Mouse (Mus musculus) megakaryocyte, adult 5-6 weeks (primary cell): ENCODE data around the gene Cactin. TPM values are rescaled to one million over a fixed set of nuclear protein-coding genes. Genes with fewer than 3 reads are reported as not detected.

Experiments used
- ATAC-seq: 2 replicates; pipeline ENCODE4 v1.8.0; 2016; ENCODE audit warnings: mild to moderate bottlenecking, inconsistent platforms; ENCODE audit not compliant: poor library complexity, severe bottlenecking
- total RNA-seq, 2 experiments: library from RNA; stranded (forward) in 1 of 2; stranded (reverse) in 1 of 2; fragments of 153-499, 151-499 nt in 1 of 2; fragments of 221-1000, 200-1000 nt in 1 of 2; gene quantifications; 2 replicates each; pipeline versions ENCODE4 v1.2.3 to v1.2.4; 2015 to 2017

The Cactin gene
- total RNA-seq, 2 experiments from 2014 or later = 4.5 to 16.2 TPM

DNA sequence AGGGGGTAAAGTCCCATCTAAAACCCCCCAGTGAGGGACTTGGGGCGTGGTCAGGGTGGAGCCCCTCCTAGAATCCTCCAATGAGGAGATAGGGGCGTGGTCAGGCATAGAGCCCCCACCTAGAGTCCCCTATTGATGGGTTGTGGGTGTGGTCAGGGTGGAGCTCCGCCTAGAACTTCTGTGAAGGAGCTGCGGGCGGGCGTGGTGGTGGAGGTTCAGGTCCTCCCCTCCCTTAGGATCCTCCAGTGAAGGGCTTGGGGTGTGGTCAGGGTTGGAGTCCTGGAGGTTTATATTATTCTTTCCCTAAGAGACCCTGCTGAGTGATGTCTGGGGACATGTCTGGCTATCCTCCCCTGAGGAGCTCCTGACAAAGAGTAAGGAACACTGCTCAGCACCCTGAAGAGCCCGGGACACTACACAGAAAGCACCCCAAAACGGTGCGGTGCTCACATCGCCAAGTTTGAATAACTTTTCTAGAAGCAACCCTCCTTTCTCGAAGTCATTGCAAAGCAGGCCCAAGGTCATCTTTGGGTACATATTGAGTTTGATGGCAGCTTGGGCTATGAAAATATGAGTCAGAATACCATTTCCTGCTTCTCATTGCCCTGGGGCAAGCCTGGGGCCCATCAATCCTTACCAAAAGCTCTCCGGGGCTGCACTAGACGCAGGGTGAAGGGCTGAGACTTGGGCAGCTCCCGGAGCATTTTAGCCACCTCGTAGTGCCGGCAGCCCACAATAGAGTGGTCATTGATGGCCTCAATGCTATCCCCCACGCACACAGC lies 19.8 kb downstream of the Cactin start:
- no peak for ATAC-seq

DNA sequence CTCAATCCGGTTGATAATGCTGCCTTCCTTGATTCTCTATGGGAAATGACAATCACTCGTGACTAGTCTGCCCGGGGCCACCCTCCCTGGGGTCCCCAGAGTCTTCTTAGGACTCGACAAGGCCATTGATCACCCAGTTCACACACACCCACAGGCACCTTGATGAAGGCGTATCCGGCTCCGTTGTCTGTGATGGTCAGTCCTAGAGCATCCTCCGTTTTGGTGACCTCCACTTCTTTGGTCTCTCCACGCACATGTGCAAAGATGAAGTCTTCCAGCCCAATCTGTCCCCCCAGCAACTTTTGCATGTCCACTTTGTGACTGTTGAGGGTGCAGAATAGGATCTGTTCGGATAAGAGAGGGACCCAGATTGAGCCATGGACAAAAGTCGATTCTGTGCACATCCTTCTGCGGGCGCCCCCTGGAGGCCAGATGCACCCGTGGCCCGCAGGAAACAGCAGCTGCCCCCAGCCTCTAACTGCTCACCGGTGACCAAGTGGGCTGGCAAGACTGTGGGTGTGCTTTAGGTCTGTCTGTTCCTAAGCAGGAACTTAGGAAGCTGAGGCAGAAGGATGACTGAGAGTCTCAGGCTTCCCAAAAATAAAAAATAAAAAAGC lies 20.5 kb downstream of the Cactin start:
- peak; percentile 76 for ATAC-seq

DNA sequence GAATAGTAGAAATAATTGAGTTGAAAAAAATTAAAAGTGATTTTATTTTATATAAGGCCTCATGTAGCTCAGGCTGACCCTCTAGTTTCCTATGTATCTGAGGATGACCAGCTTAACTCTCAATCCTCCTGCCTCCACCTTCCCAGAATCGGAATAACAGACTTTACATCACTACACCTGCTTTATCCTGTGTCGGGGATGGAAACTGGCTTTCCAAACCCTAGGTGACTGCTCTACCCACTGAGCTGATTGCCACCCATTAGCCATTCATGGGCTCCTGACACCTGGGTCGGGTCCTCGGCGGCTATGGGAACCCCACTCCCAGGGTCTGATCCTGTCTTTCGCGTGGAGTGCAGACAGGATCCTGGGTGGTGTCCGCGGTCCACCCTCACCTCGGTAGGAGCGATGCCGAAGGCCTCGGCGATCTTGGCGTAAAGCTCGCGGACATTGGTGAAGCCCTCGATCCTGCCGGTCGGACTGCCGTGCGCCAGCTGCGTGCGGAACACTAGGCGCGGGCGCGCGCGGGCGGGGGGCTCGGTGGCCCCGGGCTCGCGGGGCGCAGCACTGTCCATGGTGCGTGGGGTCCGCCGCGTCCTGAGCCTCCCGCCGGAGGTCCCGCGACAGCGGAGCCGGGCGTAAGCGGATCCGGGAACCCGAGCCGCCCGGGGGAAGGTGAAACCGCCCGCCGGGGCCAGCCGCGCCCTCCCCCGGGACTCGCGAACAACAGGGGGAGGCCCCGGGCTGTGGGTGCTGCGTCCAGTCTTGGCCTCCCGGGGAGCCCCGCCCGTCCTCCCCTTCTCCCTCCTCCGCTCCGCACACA lies 22.0 kb downstream of the Cactin start, which contains the start of gene Gipc3:
Gene Gipc3, minus strand, starts transcription at position 581 of the 820 bp plus-strand sequence.
- ATAC-seq = no peak

DNA sequence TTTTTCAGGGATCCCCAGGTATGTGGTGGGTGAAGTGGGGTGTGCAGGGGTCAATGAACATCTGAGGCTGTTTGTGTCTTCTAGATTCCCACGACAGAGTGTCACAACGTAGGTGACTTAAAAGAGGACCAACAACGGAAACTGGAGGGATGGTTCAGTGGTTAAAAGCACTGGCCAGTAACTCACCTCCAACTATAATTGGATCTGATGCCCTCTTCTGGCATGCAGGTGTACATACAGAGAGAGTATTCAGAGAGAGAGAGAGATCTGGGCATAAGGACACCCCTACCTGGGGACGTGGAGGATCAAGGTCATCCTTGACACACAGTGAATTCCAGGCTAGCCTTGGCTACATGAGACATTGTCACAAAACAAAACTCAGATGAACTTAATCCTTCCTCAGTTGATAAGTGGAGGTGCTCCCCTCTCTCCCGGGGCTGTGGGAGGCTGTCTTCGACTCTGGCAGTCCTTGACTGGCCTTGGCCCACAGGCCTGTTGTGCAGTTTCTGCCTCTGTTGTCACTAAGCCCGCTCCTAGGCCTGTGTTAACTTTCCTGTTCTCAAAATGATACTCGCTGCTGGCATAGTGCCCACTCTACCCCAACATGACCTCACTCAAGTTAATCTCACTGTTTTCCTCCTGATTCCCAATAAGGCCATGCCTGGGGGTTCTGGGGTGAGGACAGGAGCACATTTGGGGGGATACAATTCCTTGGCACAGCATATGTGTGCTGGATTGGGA lies 23.7 kb downstream of the Cactin start:
- ATAC-seq = no peak

DNA sequence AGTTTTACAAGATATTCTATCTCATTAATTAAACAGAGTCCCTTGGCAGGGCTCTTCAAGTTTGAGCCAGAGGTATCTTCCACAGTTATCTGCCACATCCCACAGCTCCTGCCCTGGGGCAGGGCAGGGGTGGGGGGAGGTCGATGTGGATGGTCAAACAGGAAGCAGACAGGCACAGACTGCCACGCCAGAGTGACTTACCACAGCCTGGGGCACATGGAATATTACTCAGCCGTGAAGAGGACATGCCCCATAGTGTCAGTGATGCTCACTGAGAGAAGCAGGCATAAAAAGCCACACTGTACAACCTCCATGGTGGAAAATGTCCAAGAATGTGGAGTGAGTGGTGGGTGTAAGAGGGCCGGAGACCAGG lies 24.2 kb downstream of the Cactin start:
- no peak for ATAC-seq

DNA sequence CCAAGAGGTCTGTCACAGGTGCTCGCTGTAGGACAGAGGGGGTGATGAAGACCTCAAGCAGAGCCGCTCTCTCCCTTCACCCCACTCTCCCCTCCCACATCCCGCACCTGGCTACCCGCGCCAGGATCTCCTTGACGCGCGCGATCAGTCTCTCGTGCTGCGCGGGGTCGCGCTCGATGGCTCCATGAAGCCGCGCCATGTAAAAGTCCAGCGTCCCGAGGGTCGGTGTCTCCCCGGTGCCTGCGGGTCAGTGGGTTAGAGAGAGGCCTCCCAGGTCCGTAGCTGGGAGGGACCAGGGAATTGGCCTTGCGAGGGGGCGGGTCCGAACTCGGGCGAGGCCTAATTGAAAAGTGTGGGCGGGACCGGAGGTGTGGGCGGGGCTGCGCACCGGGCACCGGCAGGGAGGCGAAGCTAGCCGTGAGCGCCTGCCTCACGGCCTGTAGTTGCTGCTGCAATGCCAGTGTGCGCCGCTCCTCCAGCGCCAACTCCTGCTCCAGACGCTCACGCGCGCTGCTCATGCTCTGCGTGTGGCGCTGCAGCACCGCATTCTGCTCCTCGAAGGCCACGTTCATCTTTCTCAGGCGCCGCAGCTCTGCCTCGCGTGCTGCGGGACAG lies 25.7 kb downstream of the Cactin start:
- ATAC-seq = peak; percentile 55

DNA sequence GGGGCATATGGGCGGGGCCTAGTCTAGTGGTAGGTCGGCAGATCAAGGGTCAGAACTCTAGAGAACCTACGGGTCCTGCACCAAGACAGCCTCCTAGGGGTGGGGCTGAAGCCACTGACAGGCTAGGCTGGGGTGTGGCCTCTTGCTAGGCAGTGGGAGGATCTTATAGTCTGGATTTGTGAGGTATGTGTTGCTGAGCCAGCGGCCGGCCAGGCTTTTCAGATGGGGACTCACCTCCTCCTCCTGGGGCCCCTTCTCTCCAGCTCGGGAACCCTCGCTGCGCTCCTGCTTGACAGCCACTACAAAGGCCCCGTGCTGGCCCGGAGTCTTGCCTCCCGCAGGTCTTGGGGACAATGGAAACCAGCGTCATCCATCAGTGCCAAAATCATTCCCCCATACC lies 28.2 kb downstream of the Cactin start:
- ATAC-seq = peak; percentile 20; the same call in 1 of the 2 replicates

DNA sequence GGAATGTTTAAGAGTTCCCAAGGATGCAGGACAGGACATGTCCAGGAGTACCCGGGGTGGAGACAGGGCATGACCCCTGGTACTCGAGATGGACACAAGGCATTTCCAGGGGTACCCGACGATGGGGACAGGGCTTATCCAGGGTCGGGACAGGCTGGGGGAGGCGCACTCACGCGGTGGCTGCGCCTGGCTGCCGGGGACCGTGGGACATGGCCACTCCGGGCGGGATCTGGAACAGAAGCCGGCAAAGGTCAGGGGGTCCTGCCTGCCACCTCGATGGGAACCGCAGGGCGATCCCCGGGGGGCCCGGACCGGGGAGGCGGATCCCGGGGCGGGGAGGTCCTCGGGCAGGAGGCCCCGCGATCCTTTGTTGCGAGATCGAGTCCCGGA lies 29.1 kb downstream of the Cactin start:
- no peak for ATAC-seq

DNA sequence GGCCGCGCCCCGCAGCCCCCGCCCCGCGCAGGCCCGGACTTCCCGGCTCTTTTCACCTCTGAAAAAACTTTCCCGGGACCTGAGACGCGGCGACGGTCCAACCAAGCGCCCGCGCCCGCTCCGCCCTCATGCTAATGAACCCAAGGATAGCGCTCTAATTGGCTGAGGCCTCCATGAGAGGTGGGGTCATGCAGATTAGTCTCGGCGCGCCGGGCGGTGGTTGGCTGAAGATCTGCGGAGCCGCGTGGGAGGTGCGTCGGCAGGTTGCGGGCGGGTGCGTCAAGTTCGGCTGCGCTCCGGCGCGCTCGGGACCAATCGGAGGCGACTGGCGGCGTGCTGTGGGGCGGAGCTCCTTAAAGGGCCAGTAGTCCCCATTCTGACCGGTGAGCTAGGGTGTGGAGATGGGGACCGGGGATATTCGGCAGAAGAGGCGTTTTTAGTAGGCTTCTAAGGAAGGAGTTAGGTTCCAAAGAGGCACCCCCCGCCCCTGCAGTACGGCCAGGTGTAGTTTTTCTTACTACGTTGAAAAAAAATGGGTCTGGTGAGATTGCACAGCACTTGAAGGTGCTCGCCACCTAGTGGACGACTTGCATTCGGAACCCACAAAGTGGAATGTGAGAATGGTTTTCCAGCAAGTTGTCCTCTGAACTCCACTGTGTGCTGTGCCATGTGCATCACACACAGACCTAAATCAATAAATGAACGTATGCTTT lies 29.6 kb downstream of the Cactin start, which contains the start of gene Hmg20b:
Gene Hmg20b, minus strand, starts transcription at position 130 of the 713 bp plus-strand sequence.
- ATAC-seq = peak; percentile 89

DNA sequence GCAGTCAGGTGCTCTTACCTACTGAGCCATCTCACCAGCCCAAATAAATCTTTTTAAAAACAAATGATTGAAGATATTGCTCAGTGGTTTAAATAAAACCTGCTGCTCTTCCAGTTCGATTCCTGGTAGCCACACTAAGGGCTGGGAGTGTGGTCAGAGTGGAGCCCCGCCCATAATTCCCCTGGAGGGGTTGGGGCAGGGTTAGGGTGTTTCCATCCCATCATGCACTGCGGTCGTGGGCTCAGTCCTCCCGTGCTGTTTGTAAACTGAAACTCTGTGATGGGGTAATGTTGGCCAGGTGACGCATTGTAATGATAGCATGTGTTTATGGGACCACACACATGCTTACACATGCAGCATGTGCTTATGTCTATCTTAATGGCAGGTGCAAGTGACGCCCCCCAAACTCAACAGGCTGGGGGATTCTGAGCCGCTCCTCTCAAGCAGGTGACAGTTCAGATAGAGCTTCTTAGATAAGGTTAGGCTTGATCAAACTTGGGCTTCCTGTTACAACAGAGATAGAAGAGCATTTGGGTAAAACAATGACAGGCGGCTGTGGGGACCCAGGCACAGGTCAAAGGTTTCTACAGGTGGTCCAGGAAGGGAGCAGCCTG lies 30.9 kb downstream of the Cactin start:
- peak; percentile 25 for ATAC-seq

DNA sequence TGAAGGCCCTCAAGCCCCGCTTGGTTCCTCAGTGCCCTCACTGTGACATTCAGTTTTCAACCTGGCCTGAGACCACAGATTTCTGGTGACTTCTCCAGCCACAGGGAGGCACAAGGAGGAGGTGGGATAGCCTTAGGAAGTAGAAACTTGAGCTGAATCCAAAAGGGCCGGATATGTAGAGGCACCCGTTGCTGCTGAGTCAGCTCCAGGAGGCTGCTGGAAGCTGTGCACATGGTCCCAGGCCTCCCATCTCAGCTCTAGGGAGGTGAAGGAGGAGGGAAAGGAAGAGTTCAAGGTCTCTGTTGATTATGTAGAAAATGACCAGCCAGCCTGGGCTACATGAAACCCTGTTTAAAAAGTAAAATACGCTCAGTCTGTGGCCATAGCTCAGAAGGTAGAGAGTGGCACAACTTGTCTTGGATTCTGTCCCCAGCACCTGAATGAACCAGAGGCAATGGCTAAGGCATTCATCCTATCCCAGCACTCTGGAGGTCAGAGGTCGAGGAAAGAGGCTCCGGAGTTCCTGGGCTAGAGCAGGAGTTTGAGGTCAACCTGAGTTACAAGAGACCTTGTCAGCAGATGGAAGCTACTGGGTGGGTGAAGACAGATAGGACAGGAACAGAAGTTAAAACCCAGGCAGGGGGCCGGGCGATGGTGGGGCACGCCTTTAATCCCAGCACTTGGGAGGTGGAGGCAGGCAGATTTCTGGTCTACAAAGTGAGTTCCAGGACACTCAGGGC lies 34.0 kb downstream of the Cactin start:
- no peak for ATAC-seq

DNA sequence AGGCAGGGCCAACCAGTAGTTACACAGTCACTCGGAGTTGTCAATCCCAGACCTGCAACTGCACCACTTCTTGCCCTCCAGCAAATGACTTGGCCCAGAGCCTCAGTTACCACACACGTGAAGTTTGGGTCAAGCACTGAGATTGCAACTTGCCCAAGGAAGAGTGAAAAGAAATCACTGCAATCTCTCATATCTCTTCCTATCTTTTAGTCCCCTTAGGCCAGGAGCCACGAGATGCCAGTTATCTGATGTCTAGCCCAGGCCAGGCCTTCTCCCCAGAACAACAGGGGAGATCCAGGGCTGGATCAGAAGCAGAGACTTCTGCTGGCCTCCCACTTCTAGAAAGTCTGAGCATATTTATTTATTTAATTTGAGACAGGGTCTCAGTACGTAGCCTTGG lies 34.6 kb downstream of the Cactin start:
- ATAC-seq = no peak

DNA sequence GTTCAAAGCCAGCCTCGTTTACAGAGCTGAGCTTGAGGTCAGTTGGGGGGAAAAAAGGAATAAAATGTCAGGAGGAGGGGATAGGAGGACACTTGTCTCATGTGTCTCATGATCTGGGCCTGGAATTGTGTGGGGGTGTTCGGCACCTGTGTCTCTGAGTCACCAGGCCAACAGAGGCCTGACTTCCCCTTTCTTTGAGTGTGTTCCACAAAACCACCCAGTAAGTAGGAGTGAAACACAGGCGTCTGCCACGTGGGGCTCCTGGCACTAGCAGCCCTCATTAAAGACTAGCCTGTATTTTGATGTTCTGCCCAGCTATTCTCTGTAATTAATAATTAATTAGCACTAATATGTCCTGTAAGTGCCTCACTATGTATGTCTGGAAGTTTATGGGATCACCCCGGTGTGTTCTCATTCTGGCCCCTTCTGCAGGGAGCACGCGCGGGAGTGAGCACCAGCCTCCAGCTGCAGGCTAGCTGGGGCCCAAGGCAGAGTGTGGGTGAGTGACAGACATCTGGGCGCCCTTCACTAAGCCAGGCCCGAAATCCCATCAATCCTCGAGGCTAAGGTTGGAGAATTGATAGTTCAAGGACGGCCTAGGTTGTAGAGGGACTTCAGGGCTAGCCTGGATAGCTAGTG lies 35.6 kb downstream of the Cactin start:
- peak; percentile 67 for ATAC-seq

DNA sequence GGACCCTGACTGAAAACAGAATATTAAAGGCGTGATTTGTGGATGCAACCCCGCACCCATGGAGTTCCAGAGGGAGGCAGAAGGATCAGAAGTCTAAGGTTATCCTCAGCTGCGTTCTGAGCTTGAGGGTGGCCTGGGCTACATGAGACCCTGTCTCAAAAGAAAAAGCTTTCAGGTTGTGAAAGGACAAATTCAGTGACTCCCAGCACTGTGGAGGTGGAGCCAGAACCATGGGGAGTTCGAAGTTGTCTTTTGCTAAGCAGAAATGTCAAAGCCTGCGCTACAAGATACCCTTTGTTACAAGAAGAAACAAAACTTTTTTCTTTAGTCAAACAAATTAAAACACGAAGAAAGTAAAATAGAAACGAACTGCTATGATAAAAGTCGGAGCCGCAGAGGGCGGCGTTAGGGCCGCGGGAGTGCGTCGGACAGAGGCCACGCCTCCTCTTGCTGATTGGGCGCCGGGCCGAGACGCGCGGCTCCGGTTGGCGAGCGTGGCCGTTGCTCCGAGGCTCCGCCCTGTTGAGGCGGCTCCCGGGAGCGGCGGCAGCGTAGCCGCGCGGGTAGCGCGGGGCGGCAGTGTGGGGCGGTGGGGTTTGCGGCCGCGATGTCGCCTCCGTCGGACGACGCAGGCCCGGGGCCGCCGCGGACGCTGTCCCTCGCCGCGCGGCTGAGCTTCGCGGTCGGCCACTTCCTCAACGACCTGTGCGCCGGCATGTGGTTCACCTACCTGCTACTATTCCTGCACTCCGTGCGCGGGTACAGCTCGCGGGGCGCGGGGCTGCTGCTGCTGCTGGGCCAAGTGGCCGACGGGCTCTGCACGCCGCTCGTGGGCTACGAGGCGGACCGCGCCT lies 36.3 kb downstream of the Cactin start, which contains the start of gene Mfsd12:
Gene Mfsd12, plus strand, starts transcription at position 501 of the 854 bp plus-strand sequence.
- ATAC-seq = peak; percentile 83

DNA sequence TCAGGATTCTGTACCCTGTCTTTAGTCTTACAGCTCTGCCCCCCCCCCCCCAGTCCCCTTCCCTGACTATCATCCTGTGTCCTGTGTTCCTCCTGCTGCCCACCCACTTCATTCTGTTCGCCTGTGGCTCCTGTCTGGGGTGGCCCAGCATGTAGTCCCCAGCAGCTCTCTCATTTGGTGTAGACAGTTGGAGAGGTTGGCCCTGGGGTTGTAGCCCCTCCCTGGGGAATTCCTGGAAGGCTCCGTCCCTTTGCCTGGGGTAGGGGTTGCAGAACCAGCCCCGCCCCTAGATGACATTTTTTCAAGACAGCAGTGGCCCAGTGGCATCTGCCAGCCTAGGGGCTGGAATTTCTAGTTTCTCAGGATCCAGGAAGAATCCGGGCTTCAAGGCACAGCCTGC lies 37.3 kb downstream of the Cactin start:
- ATAC-seq = no peak

DNA sequence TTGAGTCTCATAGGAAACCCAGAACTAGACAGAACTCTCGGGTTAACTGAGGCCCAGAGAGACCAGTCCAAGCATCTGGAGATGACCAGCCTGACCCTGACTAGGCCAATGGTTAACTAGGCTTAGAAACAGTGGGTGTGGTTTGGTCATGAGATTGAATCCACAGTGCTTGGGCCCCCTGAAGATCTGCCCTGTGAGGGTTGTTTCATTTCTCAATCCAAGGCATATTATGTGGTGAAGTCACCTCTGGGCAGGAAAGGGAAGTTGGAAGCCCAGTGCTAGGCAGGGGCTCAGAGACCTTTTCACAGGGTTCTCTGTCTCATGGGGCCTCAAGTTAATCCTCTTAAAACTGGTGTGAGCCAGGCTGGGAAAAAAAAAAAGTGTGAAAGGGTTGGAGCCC lies 37.9 kb downstream of the Cactin start:
- ATAC-seq = peak; percentile 54

DNA sequence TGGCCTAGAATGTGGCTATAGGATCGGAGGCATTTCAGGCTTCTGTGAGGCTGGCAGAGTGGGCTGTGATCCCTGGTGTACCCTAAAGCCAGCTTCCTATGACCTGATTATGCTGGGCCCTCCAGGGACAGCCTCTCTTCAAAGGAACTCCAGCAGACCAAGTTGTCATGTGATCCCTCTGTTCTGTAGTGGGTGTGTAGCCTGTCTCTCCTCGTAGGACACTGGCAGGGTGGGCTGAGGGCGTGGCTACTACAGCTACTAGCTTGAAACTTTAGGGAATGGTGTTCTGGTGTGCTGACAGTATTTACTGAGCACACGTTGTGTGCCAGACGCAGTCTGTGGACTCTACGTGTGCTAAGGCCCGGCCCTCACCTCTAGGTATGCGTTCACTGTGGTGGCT lies 39.8 kb downstream of the Cactin start:
- ATAC-seq = no peak
